Mouse (Mus musculus) macrophage (primary cell): ENCODE data around the gene Ppp6r1. TPM values are rescaled to one million over a fixed set of nuclear protein-coding genes. Genes with fewer than 3 reads are reported as not detected.

ENCODE experiments used
- H3K27ac ChIP-seq: fragments of 350-480 bp; formaldehyde crosslinking; 2 replicates; pipeline ENCODE4 v1.9.0; 2021
- H3K36me3 ChIP-seq: fragments of 350-480 bp; formaldehyde crosslinking; 2 replicates; pipeline ENCODE4 v1.9.0; 2021; ENCODE audit errors: inconsistent target
- H3K4me3 ChIP-seq: fragments of 350-480 bp; formaldehyde crosslinking; 2 replicates; pipeline ENCODE4 v1.9.0; 2021; ENCODE audit errors: inconsistent target
- H3K79me2 ChIP-seq: fragments of 350-480 bp; formaldehyde crosslinking; 2 replicates; pipeline ENCODE4 v1.9.0; 2021; ENCODE audit errors: inconsistent target
- whole genome bisulfite sequencing: methylation state at CpG from one replicate; pipeline ENCODE4 v1.1.7; 2026; ENCODE audit warnings: inconsistent platforms; ENCODE audit not compliant: missing documents; 5-methylcytosine and 5-hydroxymethylcytosine counted together
- polyA plus RNA-seq: library from polyadenylated mRNA; stranded (reverse); fragments of 250-400 nt; gene quantifications from 3 replicates; pipeline ENCODE4 v1.2.4, GENCODE M21; 2018; ENCODE audit warnings: inconsistent platforms

Ppp6r1 gene
- polyA plus RNA-seq, 1 experiment from 2014 or later = 74.2 TPM

DNA sequence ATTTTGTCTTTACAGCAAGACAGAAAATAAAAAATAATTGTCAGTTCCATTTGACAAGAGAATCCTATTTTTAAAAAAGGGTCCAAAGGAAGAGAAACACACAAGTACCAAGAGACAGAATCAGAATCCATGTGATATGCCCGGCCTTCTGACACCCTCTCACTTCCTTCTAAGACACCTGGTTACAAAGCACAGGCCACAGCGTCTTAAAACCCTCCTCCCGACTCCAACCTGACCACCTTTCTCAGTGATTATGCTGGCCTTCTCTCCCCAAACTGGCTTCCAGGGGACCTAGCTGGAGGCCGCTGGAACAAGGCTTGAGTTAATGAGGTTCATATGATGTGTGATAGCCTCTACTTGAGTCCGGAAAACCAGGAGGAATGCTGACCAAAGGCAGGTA is 5.5 kb downstream of the Ppp6r1 start:
- WGBS = 6% methylated on average over 5 of the region's 5 CpGs
- Histone ChIP-seq H3K4me3 (no peak overlapping the region; the same call in 1 of the 2 replicates), H3K36me3 (no peaks in the 10 kb centered on the region), H3K79me2 (peaks cover 83% of the 10 kb centered on the region), H3K27ac (peak overlapping the region; percentile 97)

DNA sequence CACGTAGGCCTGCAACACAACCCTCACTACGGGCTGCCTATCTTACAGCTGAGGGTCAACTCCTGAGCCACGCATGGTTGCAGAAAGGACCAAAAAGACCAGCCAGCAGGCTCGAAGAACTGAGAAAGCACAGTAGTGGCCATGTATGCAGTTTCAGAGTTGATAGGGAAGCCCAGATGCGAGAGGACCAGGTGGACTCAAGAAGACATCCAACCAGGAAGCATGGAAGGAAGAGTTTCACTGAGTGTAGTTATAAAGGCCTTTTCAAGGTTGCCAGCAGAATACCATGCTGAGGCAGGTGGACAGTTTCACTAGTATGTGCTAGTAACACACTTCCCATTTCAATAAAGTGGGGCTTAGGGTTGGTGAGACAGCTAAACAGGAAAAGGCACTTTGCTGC is 6.1 kb downstream of the Ppp6r1 start:
- H3K4me3 ChIP-seq = no peak overlapping the region
- H3K36me3 ChIP-seq = no peaks in the 10 kb centered on the region
- H3K79me2 ChIP-seq = peaks cover 84% of the 10 kb centered on the region
- WGBS = 45% methylated on average over 5 of the region's 5 CpGs
- peak overlapping the region; percentile 97 for H3K27ac ChIP-seq

DNA sequence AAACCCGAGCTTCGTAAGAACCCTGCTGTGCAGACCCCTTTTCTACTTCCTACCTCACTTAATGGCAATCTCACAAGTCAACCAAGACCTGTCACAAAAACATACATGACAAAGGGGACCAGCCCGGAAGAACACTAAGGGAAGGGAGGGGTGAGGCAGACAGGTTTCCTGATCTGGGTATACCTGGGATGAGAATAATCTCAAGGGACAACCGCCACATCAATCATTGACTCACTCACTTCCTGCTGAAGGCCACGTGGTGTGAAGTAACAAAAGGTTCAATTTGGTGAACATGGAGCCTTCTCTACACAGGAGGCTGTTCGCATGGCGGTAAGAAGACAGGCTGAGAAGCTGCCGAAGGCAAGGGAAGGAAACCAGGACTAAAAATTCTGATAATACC is 7.2 kb downstream of the Ppp6r1 start:
- Histone ChIP-seq H3K79me2 (peaks cover 84% of the 10 kb centered on the region), H3K4me3 (no peak overlapping the region), H3K36me3 (peaks cover 5% of the 10 kb centered on the region; the same call in 1 of the 2 replicates), H3K27ac (peak overlapping the region; percentile 97)
- WGBS = 18% methylated on average over 8 of the region's 8 CpGs

DNA sequence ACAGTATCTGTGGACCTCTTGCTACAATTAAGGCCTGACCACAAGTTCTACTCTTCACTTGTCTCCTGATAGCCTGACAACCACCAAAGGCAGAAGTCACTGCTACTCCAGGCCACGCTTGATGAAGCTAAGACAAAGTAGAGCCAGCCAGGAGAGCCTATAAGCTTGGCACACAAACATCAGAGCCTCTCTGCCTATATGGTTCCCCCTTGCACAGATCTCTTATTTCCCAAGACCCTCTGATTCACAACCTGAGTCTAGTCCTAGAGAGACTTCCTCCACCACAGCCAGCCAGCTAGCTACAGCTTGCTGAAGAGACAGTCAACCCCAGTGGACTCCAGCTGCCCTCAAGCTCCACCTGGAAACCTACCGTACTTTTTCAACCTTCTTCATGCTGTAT is 10.8 kb downstream of the Ppp6r1 start:
- H3K79me2 ChIP-seq = peaks cover 94% of the 10 kb centered on the region
- 73% methylated on average over 2 of the region's 2 CpGs for WGBS
- peak overlapping the region; percentile 3; the same call in 1 of the 2 replicates for H3K27ac ChIP-seq
- no peak overlapping the region for H3K4me3 ChIP-seq
- H3K36me3 ChIP-seq = peaks cover 41% of the 10 kb centered on the region

DNA sequence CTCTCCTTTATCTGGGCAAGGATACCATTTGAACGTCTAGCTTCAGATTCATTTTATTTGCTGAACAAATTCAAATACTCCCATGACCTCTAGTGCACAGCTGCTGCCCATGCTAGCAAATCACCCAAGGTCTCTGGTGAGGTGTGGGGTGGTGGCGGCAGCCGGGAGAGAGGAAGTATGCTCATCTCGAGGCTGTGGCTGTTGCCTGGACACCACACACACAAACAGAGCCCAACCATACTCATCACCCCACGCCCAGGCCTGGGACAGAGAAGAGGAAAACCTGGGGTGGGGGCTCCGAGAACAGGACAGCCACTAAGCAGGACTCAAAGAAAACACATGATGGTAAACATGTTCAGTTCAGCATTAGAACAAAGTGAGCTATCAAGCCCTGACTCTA is 11.5 kb downstream of the Ppp6r1 start:
- Histone ChIP-seq H3K36me3 (peaks cover 46% of the 10 kb centered on the region), H3K4me3 (no peak overlapping the region), H3K27ac (peak overlapping the region; percentile 19), H3K79me2 (peaks cover 87% of the 10 kb centered on the region)
- 18% methylated on average over 6 of the region's 6 CpGs for WGBS

DNA sequence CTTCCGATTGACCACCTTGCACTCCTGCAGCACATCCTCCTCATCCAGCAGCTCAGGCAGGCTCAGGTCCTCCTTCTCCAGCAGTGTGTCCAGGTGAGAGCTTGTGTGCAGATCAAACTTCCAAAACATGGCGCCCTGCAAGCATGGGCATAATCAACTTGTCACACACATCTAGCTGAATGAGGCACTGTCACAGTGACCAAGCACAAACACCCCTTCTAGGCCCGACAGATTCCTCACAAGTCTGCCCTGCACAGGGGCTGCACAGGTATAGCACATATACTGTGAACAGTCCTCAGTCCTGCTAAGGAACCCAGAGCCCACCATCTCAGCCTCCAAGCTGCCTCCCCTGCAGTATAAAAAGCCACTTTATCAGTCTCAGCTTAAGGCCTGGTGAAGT is 12.0 kb downstream of the Ppp6r1 start:
- Histone ChIP-seq H3K4me3 (no peak overlapping the region), H3K36me3 (peaks cover 51% of the 10 kb centered on the region), H3K27ac (peak overlapping the region; percentile 19; the same call in 1 of the 2 replicates), H3K79me2 (peaks cover 83% of the 10 kb centered on the region)
- WGBS = 100% methylated on average over 2 of the region's 3 CpGs

DNA sequence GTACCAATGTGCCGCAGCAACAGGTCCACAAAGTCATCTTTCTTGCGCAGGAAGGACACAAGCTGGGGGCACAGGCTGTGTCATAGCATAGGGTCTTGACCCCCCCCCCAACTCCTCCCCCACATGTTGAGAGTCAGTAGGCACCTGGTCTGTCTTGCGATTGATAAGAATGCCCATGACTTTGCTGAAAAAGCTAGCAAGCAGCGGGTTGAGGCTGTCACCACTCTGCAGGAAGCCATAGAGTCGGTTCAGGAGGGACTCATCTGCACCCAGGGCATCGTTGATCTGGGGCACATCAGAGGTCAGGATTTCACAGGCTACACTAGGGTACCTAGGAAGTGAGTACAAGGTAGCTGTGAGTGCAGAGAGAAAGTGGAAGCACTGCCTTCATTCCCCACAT is 15.6 kb downstream of the Ppp6r1 start:
- 44% methylated on average over 6 of the region's 6 CpGs for WGBS
- Histone ChIP-seq H3K79me2 (peaks cover 53% of the 10 kb centered on the region), H3K27ac (no peak overlapping the region), H3K36me3 (peaks cover 85% of the 10 kb centered on the region), H3K4me3 (no peak overlapping the region)

DNA sequence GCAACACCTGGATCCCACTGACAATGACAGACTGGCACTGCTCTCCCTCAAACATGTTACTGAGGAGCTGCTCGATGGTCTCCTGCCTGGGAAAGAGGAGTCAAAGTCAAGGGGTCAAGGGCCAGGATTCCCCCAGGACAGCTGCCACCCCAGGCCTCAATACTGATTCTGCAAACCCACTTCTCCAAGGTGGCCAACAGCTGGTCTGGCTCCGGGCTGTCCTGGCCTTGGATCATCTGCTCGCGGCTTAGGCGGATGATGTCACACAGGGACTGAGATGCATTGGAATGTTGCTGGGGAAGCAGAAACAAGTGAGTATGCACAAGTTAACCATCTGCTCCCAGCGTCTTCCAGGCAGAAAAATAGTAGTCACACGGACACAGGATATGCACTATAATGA is 16.9 kb downstream of the Ppp6r1 start:
- peaks cover 41% of the 10 kb centered on the region for H3K79me2 ChIP-seq
- H3K36me3 ChIP-seq = peaks cover 86% of the 10 kb centered on the region
- WGBS = 92% methylated on average over 7 of the region's 7 CpGs
- H3K27ac ChIP-seq = no peak overlapping the region
- no peak overlapping the region for H3K4me3 ChIP-seq

DNA sequence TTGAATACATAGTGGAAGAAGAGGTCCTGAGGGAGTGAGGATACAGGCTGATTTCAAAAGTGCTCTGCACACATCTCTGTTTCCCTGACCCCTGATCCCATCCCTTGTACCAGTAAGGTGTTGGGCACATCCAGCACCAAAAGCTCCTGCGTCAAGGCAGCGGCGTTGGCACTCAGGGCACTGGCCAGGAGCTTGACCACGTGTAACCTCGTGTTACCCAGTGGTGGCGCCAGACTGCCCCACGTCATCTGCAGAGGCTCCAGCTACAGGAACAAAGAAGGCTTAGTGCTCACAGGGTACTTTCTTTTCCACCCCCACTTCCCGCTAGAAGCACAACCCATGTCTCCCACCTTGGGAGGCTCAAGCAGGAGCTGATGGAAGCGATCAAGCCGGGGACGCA is 17.7 kb downstream of the Ppp6r1 start:
- peaks cover 78% of the 10 kb centered on the region for H3K36me3 ChIP-seq
- peaks cover 33% of the 10 kb centered on the region for H3K79me2 ChIP-seq
- H3K4me3 ChIP-seq = no peak overlapping the region
- H3K27ac ChIP-seq = no peak overlapping the region
- WGBS = 85% methylated on average over 11 of the region's 11 CpGs

DNA sequence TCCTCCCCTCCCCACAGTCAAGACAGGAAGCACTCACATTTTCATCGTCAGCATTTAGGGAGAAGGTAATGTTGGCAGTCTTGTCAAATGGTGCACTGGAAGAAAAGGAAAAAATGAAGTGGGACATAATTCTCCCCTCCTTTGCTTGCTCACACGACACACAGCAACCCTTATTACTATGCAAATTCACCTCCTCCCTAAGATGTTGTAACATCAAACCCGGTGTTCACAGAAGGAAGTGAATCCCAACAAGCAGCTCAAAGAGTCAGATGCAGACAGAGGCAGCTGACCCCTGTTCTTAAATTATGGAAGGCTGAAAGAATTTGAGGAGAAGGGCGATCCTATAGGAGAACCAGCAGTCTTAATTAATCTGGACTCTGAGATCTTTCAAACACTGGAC is 22.6 kb downstream of the Ppp6r1 start:
- Histone ChIP-seq H3K79me2 (no peaks in the 10 kb centered on the region; the same call in 1 of the 2 replicates), H3K27ac (no peak overlapping the region), H3K36me3 (peaks cover 75% of the 10 kb centered on the region), H3K4me3 (no peak overlapping the region)
- 31% methylated on average over 4 of the region's 4 CpGs for WGBS

DNA sequence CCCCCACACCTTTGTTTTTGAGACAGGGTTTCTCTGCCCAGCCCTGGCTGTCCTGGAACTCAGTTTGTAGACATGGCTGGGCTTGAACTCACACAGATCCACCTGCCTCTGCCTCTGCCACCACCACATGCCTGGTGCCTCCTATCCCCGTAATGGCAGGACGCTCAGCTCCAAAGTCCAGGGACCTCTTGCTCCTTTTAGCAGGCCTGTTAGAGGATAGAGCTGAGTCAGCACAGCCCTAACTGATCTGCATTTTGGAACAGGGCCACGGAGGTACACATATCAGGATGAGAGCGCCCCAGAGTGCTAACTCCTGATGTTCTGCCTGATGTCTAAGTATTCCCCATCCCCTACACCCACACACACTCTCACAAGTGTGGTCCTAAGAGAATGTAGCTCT is 27.8 kb downstream of the Ppp6r1 start, which contains the start of gene Tmem86b:
TSS of gene Tmem86b (minus strand) at position 392 of the 400 bp plus-strand sequence.
- no peaks in the 10 kb centered on the region for H3K79me2 ChIP-seq
- H3K27ac ChIP-seq = no peak within 1 kb of the TSS
- H3K36me3 ChIP-seq = peaks cover 66% of the 10 kb centered on the region
- WGBS = 98% methylated on average over 4 of the region's 4 CpGs
- no peak within 1 kb of the TSS for H3K4me3 ChIP-seq

DNA sequence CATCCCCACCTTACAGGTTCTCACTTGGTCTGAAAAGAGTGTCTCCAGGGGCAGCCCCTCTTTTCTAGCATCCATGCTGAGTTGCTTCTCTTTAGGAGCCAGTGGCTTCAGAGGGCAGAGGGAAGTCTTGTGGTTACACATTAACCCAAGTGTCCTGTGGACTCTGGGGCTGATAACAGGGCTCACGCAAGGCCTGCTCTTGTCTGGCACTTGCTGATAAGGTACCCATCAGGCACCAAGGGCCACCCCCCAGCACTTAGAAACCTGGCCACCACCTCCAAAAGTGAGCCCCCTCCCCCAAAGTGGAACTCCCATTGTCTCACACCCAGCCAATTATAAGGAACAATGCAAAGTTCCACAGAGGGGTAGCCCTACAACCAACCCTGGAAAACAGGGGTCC is 28.6 kb downstream of the Ppp6r1 start:
- H3K4me3 ChIP-seq = no peak overlapping the region
- no peaks in the 10 kb centered on the region for H3K79me2 ChIP-seq
- H3K27ac ChIP-seq = no peak overlapping the region
- 73% methylated on average over 1 of the region's 1 CpGs for WGBS
- H3K36me3 ChIP-seq = peaks cover 58% of the 10 kb centered on the region

DNA sequence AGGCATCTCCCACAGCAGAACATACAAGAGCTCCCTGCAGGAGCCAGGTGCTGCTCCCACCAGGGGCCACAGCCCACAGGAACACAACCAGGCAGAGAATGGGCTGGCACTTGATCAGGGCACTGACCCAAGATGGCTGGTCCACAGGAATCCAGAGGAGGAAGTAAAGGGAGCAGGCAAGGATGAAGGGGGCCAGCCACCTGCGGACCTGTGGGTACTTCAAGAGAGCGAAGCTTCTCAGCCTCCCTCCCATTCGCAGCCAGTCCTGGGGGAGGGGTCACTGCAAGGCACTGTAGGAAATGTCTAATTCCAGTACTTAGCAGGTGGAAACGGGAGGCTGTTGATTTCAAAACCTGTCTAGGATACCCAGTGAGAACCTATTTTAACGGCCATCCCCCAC is 29.2 kb downstream of the Ppp6r1 start:
- 87% methylated on average over 5 of the region's 5 CpGs for WGBS
- H3K79me2 ChIP-seq = no peaks in the 10 kb centered on the region
- H3K36me3 ChIP-seq = peaks cover 53% of the 10 kb centered on the region
- H3K27ac ChIP-seq = no peak overlapping the region
- no peak overlapping the region for H3K4me3 ChIP-seq

DNA sequence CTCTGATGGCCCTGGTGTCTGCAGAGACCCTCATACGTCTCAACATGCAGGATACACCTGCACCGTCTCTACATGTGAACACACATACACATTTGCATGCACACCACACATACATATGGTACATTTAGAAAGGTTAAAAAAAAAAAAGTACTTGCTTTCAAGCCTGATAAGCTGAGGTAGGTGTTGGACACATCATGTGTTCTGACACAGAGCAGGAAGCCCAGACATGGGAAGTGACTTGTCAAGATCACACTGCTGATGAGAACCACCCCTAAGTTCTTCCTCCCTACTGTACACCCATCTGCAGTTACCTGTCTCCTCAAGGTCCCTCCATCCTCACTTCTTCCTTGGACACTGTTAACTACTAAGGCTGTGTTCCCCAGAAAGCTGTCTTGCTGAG is 32.9 kb downstream of the Ppp6r1 start:
- 93% methylated on average over 2 of the region's 2 CpGs for WGBS
- Histone ChIP-seq H3K27ac (no peak overlapping the region), H3K4me3 (no peak overlapping the region), H3K36me3 (peaks cover 20% of the 10 kb centered on the region; the same call in 1 of the 2 replicates), H3K79me2 (no peaks in the 10 kb centered on the region)

DNA sequence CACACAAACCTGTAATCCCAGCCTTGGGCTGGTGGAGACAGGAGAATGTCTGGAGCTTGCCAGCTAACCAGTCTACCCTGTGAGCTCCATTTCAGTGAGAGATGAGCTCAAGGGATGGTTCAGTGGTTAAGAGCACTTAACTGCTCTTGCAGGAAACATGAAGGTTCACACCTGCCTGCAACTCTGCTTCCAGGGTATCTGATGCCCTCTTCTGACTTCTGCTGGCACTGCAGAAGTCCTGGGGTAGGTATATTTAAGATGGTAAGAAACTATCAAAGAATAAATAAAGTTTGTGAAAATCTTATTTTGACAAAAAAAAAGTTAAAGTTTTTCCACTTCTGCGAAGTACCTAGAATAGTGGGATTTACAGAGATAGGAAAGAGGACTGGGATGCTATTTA is 34.5 kb downstream of the Ppp6r1 start:
- H3K4me3 ChIP-seq = no peak overlapping the region
- peaks cover 5% of the 10 kb centered on the region; the same call in 1 of the 2 replicates for H3K36me3 ChIP-seq
- no peak overlapping the region for H3K27ac ChIP-seq
- H3K79me2 ChIP-seq = no peaks in the 10 kb centered on the region
- WGBS = 73% methylated on average over 1 of the region's 1 CpGs

DNA sequence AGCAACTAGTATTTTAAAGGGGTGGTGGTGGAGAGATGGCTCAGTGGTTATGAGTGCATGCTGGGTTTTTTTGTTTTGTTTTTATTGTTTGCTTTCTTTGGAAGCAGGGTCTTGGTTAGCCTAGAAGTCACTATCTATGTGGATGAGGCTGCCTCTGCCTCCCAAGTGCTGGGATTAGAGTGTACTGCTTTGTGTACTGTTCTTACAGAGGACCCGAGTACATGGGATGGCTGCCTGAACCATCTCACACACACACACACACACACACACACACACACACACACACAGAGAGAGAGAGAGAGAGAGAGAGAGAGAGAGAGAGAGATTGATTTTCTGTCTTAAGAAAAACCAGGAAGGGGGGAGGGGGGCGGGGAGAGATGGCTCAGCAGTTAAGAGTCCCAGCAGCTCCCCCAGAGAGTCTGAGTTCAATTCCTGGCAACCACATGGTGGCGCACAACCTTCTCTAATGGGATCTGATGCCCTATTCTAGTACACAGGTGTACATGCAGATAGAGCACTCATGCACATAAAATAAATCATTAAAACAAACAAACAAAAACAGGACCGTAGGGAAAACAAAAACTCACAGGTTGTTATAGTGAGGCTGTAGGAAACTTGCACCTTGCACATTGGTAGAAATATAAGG is 35.2 kb downstream of the Ppp6r1 start:
- Histone ChIP-seq H3K79me2 (no peaks in the 10 kb centered on the region), H3K27ac (no peak overlapping the region), H3K4me3 (no peak overlapping the region), H3K36me3 (no peaks in the 10 kb centered on the region)
- WGBS = 8% methylated on average over 3 of the region's 4 CpGs
